Mouse (Mus musculus): ENCODE measurements around the gene Inpp4b.

DNA sequence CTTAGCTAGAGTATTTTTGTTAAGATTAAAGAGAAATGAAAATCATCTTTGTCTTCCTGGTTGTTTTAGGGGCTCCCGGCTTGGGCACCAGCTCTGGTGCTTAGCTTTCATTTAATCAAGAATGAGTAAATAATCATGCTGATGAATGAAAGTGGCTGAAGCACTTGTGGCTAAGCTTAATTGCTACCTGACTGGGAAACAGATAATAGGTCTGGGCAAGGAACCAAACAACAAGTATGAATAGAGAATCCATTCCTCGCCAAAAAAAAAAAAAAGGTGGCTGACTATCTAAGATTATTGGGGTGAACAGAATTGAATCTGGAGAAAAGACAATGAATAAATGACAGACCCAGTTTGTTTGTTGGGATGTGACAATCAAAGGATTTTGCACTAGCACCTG is 663.1 kb downstream of the Inpp4b start:
- TF ChIP-seq POLR2A (IDR thresholded peaks at IDR 0.05; ENCODE audit: extremely low read depth, insufficient read depth, low read length) (no peak), CTCF (IDR thresholded peaks at IDR 0.05; ENCODE audit: extremely low read depth, insufficient read depth, low read length) (no peak)

Measured in cortical plate, adult 2 months (tissue).